Mouse (Mus musculus): Measurements from ENCODE around the gene Ganc. TPM values are rescaled to one million over a fixed set of nuclear protein-coding genes. Genes with fewer than 3 reads are reported as not detected.
A peak's percentile ranks its signal among the peaks of the same experiment; 100 is the strongest.

The Ganc gene
- polyA plus RNA-seq, 1 experiment from 2014 or later, result 12.9 TPM

DNA sequence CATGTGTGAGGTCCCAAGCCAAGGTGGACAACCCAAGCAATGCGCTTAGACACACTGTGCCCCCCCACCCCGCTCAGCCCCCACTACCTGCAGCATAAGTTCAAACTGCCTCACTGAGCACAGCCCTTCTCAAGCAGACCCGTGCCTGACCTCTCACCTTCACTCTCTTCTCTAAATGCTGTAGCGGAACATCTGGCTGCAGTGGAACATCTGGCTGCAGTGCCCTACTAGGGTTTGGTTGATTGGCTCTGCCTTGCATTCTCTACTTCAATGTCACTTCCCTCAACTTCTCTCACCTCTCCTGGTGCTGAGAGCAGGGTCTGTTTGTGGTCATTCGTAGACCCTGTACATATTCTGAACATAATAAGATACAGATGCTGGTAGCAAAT lies 61.7 kb downstream of the Ganc start:
- H3K4me3 ChIP-seq (ENCODE audit: low read length), result no peak overlapping the region
- H3K4me2 ChIP-seq (replicated peaks; ENCODE audit: low read depth, low read length), result no peak overlapping the region
- H3K4me1 ChIP-seq (ENCODE audit: insufficient read depth, low read length), result no peaks in the 10 kb centered on the region
- H3K36me3 ChIP-seq (ENCODE audit: insufficient read depth, low read length), result no peaks in the 10 kb centered on the region
- no peak overlapping the region for H3K27ac ChIP-seq (ENCODE audit: low read length)
- no peak overlapping the region for H3K9ac ChIP-seq (replicated peaks; ENCODE audit: low read length)
- WGBS, result 73% methylated on average over 5 of the region's 5 CpGs
- no peaks in the 10 kb centered on the region for H3K9me3 ChIP-seq (ENCODE audit: low read length)
- ATAC-seq (ENCODE audit: low FRiP score, low TSS enrichment), result no peak
- no peaks in the 10 kb centered on the region for H3K27me3 ChIP-seq (ENCODE audit: insufficient read depth, low read length)

DNA sequence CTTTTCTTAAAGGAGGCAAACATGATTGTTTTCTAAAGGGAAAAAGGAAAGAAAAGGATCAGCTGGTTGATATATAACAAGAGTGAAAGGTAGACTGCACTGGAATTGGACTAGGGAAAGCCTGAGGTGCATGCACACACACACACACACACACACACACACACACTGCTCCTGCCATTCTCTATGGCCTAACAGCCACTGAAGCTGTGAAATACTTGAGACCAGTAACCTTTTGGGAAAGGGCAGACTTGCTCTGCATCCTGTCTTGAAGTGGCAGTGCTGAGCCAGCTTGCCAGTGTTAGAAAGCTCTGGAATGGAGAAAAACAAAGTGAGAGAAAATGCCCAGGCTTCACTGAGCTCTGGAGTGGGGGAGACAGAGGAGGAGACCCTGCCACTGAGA lies 64.3 kb downstream of the Ganc start:
- Histone ChIP-seq H3K4me2 (replicated peaks; ENCODE audit: low read depth, low read length) (no peak overlapping the region), H3K27me3 (ENCODE audit: insufficient read depth, low read length) (no peaks in the 10 kb centered on the region), H3K27ac (ENCODE audit: low read length) (no peak overlapping the region), H3K36me3 (ENCODE audit: insufficient read depth, low read length) (no peaks in the 10 kb centered on the region), H3K9ac (replicated peaks; ENCODE audit: low read length) (no peak overlapping the region), H3K4me1 (ENCODE audit: insufficient read depth, low read length) (no peaks in the 10 kb centered on the region), H3K9me3 (ENCODE audit: low read length) (no peaks in the 10 kb centered on the region), H3K4me3 (ENCODE audit: low read length) (no peak overlapping the region)
- ATAC-seq (ENCODE audit: low FRiP score, low TSS enrichment), result no peak

DNA sequence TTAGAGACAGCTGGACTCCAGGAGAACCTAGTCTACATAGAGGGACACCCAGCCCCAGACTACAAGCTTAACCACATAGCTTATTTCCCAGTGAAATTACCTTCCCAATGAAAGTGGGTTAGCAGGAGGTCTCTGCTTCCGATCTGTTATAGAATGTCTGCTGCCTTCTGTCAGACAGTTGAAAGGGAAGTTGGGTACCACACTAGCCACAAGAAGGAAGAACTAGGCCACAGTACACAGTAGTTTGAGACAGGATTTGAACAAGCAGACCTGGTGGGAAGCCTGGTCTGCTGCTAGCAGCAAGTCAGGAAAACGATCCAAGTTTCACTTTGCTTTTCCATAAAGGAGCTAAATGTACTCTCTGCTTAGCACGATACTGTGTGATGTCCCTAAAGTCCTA lies 65.5 kb downstream of the Ganc start:
- Histone ChIP-seq H3K4me1 (ENCODE audit: insufficient read depth, low read length) (no peaks in the 10 kb centered on the region), H3K9me3 (ENCODE audit: low read length) (no peaks in the 10 kb centered on the region), H3K36me3 (ENCODE audit: insufficient read depth, low read length) (no peaks in the 10 kb centered on the region), H3K4me2 (replicated peaks; ENCODE audit: low read depth, low read length) (no peak overlapping the region), H3K27ac (ENCODE audit: low read length) (no peak overlapping the region), H3K9ac (replicated peaks; ENCODE audit: low read length) (no peak overlapping the region), H3K27me3 (ENCODE audit: insufficient read depth, low read length) (no peaks in the 10 kb centered on the region), H3K4me3 (ENCODE audit: low read length) (no peak overlapping the region)
- no peak for ATAC-seq (ENCODE audit: low FRiP score, low TSS enrichment)
- 86% methylated on average over 3 of the region's 3 CpGs for WGBS

DNA sequence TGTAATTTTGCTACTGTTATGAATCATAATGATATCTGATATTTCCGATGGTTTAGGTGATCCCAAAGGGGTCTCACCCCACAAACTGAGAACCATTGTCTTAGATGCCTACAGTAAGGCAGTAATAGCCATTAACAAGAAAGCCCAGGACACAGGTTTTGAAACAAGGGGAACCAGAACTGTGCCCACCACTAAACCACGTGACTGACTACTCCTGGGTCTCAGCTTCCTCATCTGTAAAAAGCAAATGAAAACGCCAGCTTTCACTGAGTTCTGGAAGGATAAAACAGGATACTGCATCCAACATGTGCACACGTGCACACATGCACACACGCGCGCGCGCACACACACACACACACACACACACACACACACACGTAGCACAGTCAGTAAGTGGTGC lies 66.0 kb downstream of the Ganc start:
- Histone ChIP-seq H3K9me3 (ENCODE audit: low read length) (no peaks in the 10 kb centered on the region), H3K36me3 (ENCODE audit: insufficient read depth, low read length) (no peaks in the 10 kb centered on the region), H3K27ac (ENCODE audit: low read length) (no peak overlapping the region), H3K9ac (replicated peaks; ENCODE audit: low read length) (no peak overlapping the region), H3K4me3 (ENCODE audit: low read length) (no peak overlapping the region), H3K27me3 (ENCODE audit: insufficient read depth, low read length) (no peaks in the 10 kb centered on the region), H3K4me1 (ENCODE audit: insufficient read depth, low read length) (no peaks in the 10 kb centered on the region), H3K4me2 (replicated peaks; ENCODE audit: low read depth, low read length) (no peak overlapping the region)
- no peak for ATAC-seq (ENCODE audit: low FRiP score, low TSS enrichment)
- WGBS, result 91% methylated on average over 10 of the region's 10 CpGs

DNA sequence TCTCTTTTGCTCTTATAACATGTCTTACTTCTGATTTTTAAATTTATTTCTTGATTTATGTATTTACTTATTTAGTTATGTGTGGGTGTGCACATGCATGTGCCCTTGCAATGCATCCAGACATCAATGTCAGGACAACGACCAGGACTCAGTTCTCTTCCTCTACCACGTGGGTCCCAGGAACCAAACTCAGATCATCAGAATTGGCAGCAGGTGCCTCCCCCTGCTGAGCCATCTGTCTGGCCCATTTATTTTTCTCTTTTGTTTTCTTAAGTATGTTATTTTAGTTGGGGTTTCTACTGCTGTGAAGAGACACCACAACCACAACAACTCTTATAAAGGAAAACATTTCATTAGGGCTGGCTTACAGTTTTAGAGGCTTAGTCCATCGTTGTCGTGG lies 67.2 kb downstream of the Ganc start:
- Histone ChIP-seq H3K4me3 (ENCODE audit: low read length) (no peak overlapping the region), H3K36me3 (ENCODE audit: insufficient read depth, low read length) (no peaks in the 10 kb centered on the region), H3K9ac (replicated peaks; ENCODE audit: low read length) (no peak overlapping the region), H3K27me3 (ENCODE audit: insufficient read depth, low read length) (no peaks in the 10 kb centered on the region), H3K27ac (ENCODE audit: low read length) (no peak overlapping the region), H3K9me3 (ENCODE audit: low read length) (no peaks in the 10 kb centered on the region), H3K4me1 (ENCODE audit: insufficient read depth, low read length) (no peaks in the 10 kb centered on the region), H3K4me2 (replicated peaks; ENCODE audit: low read depth, low read length) (no peak overlapping the region)
- ATAC-seq (ENCODE audit: low FRiP score, low TSS enrichment), result no peak
- WGBS, result 72% methylated on average over 4 of the region's 4 CpGs

DNA sequence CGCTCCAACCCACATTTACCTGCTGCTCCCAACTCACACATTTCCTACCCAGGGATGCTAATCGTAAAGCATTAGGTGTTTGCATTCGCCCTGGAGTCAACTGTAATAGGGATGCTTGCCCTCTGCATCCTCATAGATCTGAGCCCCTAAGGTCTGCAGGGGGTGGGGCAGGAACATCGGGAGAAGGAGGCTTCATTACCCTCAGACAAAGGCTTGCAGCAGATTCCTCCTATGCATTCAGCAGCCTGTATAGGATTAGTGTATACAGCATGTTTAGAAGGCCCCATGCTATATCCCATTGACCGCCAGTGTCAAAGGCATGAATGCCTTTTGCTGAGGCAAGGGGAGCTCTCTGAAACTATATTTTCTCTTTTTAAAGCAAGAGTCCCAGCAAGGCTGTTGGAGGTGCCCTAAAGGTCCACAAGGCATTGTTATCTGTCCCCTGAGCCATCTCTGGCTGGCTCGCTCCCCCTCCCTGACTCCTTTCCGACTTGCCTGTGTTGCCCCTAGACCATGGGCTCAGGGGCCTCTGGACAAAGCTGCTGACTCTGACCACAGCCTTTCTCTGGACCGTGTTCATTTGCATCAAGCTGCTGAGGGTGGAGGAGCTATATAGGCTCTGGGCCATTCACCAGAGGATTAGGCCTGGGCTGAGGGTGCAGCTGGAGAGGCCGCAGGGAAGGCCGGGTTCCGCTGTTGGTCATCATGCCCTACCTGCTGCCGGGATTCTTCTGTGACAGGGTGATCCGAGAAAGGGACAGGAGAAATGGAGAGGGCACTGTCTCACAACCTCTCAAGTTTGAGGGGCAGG lies 72.8 kb downstream of the Ganc start:
- ATAC-seq (ENCODE audit: low FRiP score, low TSS enrichment), result no peak
- H3K9me3 ChIP-seq (ENCODE audit: low read length), result no peaks in the 10 kb centered on the region
- WGBS, result 81% methylated on average over 13 of the region's 13 CpGs

DNA sequence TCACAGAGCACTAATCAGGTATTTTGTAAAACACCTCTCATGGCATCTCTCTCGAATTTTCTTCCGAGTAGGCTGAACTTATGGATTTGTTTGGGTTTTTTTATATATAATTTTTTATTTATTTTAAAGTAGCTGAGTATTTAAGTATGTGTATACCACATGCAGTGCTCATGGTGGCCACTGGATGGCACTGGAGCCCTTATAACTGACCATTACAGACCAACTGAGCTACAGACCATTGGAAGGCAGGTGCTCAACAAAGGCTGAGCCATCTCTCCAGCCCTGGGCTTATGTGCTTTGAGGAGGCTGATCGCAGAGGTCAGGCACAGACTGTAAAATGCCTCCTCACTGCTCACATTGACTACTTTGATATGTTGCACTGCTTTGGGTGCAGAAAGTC lies 74.9 kb downstream of the Ganc start:
- Histone ChIP-seq H3K27me3 (ENCODE audit: insufficient read depth, low read length) (no peaks in the 10 kb centered on the region), H3K4me3 (ENCODE audit: low read length) (no peak overlapping the region), H3K27ac (ENCODE audit: low read length) (no peak overlapping the region), H3K9ac (replicated peaks; ENCODE audit: low read length) (no peak overlapping the region), H3K4me2 (replicated peaks; ENCODE audit: low read depth, low read length) (no peak overlapping the region), H3K36me3 (ENCODE audit: insufficient read depth, low read length) (no peaks in the 10 kb centered on the region), H3K4me1 (ENCODE audit: insufficient read depth, low read length) (peaks cover 6% of the 10 kb centered on the region; the same call in 1 of the 2 replicates), H3K9me3 (ENCODE audit: low read length) (no peaks in the 10 kb centered on the region)
- WGBS, result 52% methylated on average over 3 of the region's 3 CpGs
- ATAC-seq (ENCODE audit: low FRiP score, low TSS enrichment), result peak; percentile 49; the same call in 1 of the 2 replicates

More for the DNA sequence above, 72.8 kb downstream of the Ganc start:
- Histone ChIP-seq H3K27ac (ENCODE audit: low read length) (no peak overlapping the region), H3K4me3 (ENCODE audit: low read length) (no peak overlapping the region), H3K36me3 (ENCODE audit: insufficient read depth, low read length) (no peaks in the 10 kb centered on the region), H3K4me1 (ENCODE audit: insufficient read depth, low read length) (no peaks in the 10 kb centered on the region), H3K9ac (replicated peaks; ENCODE audit: low read length) (no peak overlapping the region), H3K27me3 (ENCODE audit: insufficient read depth, low read length) (no peaks in the 10 kb centered on the region), H3K4me2 (replicated peaks; ENCODE audit: low read depth, low read length) (no peak overlapping the region)

DNA sequence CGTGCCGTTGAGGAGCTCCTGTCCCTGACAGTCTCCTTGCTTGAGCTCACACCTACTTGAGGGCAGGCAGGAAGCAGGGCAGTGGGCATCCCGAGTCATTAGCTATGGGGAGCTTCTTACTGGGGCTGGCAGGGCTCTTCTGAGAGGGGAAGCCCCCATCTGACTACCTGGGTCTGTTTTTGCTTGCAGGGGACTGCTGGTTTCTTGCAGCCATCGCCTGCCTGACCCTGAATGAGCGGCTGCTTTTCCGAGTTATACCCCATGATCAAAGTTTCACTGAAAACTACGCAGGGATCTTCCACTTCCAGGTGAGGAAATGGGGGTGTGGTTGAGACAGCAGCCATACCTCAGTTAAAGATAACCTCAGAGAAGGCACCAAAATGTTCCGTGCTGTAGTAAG lies 78.2 kb downstream of the Ganc start:
- H3K9ac ChIP-seq (replicated peaks; ENCODE audit: low read length), result no peak overlapping the region
- no peaks in the 10 kb centered on the region for H3K27me3 ChIP-seq (ENCODE audit: insufficient read depth, low read length)
- no peak overlapping the region for H3K4me2 ChIP-seq (replicated peaks; ENCODE audit: low read depth, low read length)
- H3K4me3 ChIP-seq (ENCODE audit: low read length), result no peak overlapping the region
- no peaks in the 10 kb centered on the region for H3K9me3 ChIP-seq (ENCODE audit: low read length)
- no peak overlapping the region for H3K27ac ChIP-seq (ENCODE audit: low read length)
- no peaks in the 10 kb centered on the region for H3K36me3 ChIP-seq (ENCODE audit: insufficient read depth, low read length)
- ATAC-seq (ENCODE audit: low FRiP score, low TSS enrichment), result no peak
- 61% methylated on average over 8 of the region's 8 CpGs for WGBS
- peaks cover 12% of the 10 kb centered on the region for H3K4me1 ChIP-seq (ENCODE audit: insufficient read depth, low read length)

DNA sequence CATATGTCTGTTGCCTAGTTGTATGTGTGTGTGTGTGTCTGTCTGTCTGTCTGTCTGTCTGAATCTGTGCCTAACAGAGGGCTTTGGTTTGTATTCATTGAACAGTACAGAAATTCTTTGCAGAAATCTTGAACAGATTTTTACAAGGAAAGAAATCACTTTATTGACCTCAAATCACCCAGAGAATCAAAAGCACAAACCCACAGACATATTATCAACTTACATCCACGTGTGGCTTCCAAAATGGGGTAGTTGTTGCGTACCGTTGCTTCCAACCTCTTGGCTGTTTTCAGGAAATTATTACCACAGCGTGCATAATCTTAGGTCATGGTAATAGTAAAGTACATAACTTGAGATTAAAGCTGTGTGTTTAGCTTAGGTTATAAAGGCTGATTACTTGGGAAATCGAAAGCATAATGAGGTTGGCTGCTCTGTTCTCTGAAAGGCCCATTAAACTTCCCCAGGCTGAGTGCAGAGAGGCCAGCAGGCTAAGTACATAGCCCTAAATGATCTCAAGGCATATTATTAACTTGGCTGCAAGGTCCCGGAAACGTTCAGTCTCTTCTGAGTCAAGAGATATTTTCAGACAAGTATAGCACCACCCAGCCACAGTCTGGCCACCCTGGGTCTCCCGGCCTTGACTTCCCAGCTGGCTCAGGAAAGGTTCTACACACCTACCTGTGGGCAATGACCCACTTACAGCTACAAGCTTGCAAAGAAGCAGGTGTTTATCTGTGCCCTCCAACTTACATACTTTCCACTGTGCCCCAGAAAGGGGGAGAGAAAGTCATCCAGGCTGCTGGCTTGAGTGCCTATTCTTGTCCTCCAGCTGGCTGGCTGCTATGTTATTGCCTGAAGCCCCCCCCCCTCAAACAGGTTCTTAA lies 79.1 kb downstream of the Ganc start:
- Histone ChIP-seq H3K36me3 (ENCODE audit: insufficient read depth, low read length) (no peaks in the 10 kb centered on the region), H3K4me1 (ENCODE audit: insufficient read depth, low read length) (peaks cover 12% of the 10 kb centered on the region), H3K4me3 (ENCODE audit: low read length) (no peak overlapping the region), H3K4me2 (replicated peaks; ENCODE audit: low read depth, low read length) (no peak overlapping the region), H3K9ac (replicated peaks; ENCODE audit: low read length) (no peak overlapping the region), H3K27me3 (ENCODE audit: insufficient read depth, low read length) (no peaks in the 10 kb centered on the region), H3K27ac (ENCODE audit: low read length) (0 out of 2 replicates have a peak overlapping the region, but pooled peaks have one; percentile 3), H3K9me3 (ENCODE audit: low read length) (no peaks in the 10 kb centered on the region)
- ATAC-seq (ENCODE audit: low FRiP score, low TSS enrichment), result peak; percentile 58
- 52% methylated on average over 8 of the region's 8 CpGs for WGBS

DNA sequence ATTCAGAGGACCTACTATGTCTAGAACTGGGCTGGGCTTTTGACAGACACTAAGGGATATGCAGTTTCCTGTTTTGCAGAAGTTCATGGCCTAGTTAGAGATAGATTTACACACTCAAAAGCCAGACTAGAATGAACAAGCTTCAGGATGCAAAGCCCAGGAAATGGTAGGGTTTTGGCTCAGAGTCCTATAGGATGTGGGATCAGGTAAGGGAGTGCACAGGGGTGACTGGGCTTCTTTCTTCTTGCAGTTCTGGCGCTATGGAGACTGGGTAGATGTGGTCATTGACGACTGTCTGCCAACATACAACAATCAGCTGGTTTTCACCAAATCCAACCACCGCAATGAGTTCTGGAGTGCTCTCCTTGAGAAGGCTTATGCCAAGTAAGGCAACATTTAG lies 80.5 kb downstream of the Ganc start:
- no peaks in the 10 kb centered on the region for H3K27me3 ChIP-seq (ENCODE audit: insufficient read depth, low read length)
- H3K27ac ChIP-seq (ENCODE audit: low read length), result no peak overlapping the region
- no peak overlapping the region for H3K9ac ChIP-seq (replicated peaks; ENCODE audit: low read length)
- peaks cover 12% of the 10 kb centered on the region for H3K4me1 ChIP-seq (ENCODE audit: insufficient read depth, low read length)
- no peaks in the 10 kb centered on the region for H3K9me3 ChIP-seq (ENCODE audit: low read length)
- 85% methylated on average over 3 of the region's 3 CpGs for WGBS
- ATAC-seq (ENCODE audit: low FRiP score, low TSS enrichment), result no peak
- no peaks in the 10 kb centered on the region for H3K36me3 ChIP-seq (ENCODE audit: insufficient read depth, low read length)
- no peak overlapping the region for H3K4me3 ChIP-seq (ENCODE audit: low read length)
- H3K4me2 ChIP-seq (replicated peaks; ENCODE audit: low read depth, low read length), result no peak overlapping the region
